Mouse (Mus musculus) Patski (cell line): ENCODE measurements around the gene Phykpl. TPM values are rescaled to one million over a fixed set of nuclear protein-coding genes. Genes with fewer than 3 reads are reported as not detected.
"Not testable (repeated sequence)": the region's sequence is repeated elsewhere in the genome, so short reads cannot be mapped to it uniquely, and the experiment has no call there.

Experiments
- ATAC-seq: fragments of 100-300 bp; one replicate; pipeline ENCODE4 v1.8.0; 2021
- CTCF ChIA-PET: fragments of 350-600 bp; sonication (Branson Sonifier 250); formaldehyde crosslinking; loops from one replicate; lab custom pipeline; 2022; ENCODE audit warnings: inconsistent platforms; lab: Charles Lee
- POLR2A ChIA-PET: fragments of 350-600 bp; sonication (Branson Sonifier 250); formaldehyde crosslinking; loops from one replicate; lab custom pipeline; 2022; ENCODE audit warnings: antibody characterized with exemption, inconsistent platforms; lab: Charles Lee
- DNase-seq: peaks from one replicate; pipeline ENCODE4 v3.0.0-alpha.2; 2011; ENCODE audit warnings: low read depth, low spot score
- H3K27me3 ChIP-seq: fragments of 371-371 bp; one replicate; pipeline ENCODE4 v1.5.1; 2021
- CTCF ChIP-seq: fragments of 100-300 bp; IDR thresholded peaks from one replicate; pipeline ENCODE4 v1.5.1; 2021
- in situ Hi-C: fragments of 300-500 bp; cut with MboI; formaldehyde crosslinking; loops from 3 replicates; pipeline ENCODE4 v1.11.1; 2018; ENCODE audit warnings: low pct_unique_long_range_greater_than_20kb, mixed read lengths
- polyA plus RNA-seq: library from polyadenylated mRNA; unstranded; gene quantifications from one replicate; pipeline ENCODE4 v1.2.3, GENCODE M21; 2021

Gene Phykpl
- polyA plus RNA-seq, 1 experiment from 2014 or later = 18.4 TPM

DNA sequence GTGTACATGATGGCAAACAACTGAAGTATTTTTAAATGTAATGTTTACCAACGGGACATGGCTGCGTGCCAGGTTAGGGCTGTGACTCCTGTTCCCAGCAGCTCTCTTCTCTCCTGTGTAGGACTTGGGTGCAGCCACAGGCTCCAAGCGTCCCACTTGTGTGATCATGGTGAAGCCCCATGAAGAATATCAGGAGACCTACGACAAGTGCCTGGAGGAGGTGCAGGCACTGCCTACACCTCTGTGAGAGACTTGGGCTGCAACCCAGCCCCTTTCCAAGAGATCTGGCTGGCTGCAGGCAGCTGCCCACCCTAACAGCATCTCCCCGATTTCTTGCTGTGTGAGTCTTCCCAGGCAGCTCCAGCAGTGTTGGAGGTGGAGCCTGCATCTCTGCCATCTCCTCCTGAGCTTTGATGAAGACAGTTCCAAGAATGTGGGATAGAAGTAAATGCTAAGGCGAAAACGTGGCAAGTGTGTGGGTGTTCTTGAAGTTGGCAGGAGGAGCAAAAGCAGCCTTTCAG is 38.5 kb downstream of the Phykpl start:
- no peaks in the 10 kb centered on the region for H3K27me3 ChIP-seq
- DNase-seq (no peak), ATAC-seq (no peak)
- ChIA-PET CTCF (interaction anchor here (0.9 kb wide), 1 partner anchor 172 kb away, joined by 3 read pairs; no protein-coding TSS in a partner anchor), POLR2A (interaction anchor here (1.0 to 2.1 kb wide), 2 partner anchors 16 to 62 kb away, joined by 3 to 5 read pairs; partner anchors contain the start of gene Hnrnpab)
- no peak for TF ChIP-seq CTCF
- in situ Hi-C loops = no loop called here

DNA sequence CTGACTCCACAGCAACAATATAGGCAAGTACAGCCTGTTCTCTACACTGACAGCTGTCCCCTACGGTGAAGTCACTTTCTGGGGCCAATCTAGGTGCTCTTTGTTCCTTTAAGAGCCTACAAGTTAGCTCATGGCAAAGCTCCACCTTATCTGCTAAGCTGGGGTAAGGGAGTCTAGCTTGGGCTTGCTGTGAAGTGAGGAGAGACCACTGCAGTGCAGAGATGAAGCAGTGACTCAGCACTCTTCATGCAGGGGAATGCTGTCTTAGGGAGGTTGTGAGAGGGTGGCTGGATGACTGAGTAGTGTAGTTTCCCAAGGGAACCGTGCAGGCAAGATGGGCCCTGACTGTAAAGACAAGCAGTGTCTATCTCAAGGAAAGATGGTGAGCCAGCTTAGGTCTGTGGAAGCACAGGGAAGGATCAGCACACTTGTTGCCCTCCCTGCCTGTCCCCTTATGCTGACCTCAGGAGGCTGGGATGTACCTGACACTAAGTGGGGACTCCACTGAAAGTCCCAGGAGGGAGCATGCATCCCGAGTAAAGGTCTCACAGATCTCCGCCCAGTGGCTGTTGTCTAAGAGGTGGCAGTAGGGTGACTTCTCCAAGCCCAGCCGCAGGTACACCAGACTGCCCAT is 40.7 kb downstream of the Phykpl start:
- ChIA-PET CTCF (interaction anchor here (1.5 kb wide), 1 partner anchor 11 kb away, joined by 4 read pairs; the partner anchor contains the start of gene Rmnd5b), POLR2A (interaction anchor here (0.5 kb wide), 1 partner anchor 61 kb away, joined by 3 read pairs; no protein-coding TSS in a partner anchor)
- DNase-seq (no peak), ATAC-seq (no peak)
- TF ChIP-seq CTCF = no peak
- in situ Hi-C loops = no loop called here
- no peaks in the 10 kb centered on the region for H3K27me3 ChIP-seq

DNA sequence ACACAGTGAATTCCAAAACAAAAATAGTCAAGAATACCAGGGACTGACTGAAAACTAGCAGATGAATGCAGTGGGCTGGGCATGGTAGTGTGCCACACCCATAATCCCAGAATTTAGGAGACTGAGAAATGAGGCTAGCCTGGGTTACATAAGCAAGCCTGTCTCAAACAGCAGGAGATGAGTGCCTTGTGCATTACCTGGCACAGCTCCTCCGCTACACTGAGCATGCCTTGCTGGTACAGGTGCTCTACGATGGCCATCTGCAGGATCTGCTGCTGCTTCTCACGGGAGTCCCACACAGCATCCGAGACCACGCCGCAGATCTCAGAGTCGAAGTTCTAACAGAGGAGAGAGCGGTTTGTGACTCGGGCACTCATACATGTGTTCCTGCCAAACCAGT is 42.9 kb downstream of the Phykpl start:
- ChIA-PET CTCF (interaction anchor here (1.0 kb wide), 1 partner anchor 54 kb away, joined by 3 read pairs; no protein-coding TSS in a partner anchor), POLR2A (no interaction called here)
- no peaks in the 10 kb centered on the region for H3K27me3 ChIP-seq
- TF ChIP-seq CTCF = no peak
- ATAC-seq (no peak), DNase-seq (no peak)
- in situ Hi-C loops = no loop called here

DNA sequence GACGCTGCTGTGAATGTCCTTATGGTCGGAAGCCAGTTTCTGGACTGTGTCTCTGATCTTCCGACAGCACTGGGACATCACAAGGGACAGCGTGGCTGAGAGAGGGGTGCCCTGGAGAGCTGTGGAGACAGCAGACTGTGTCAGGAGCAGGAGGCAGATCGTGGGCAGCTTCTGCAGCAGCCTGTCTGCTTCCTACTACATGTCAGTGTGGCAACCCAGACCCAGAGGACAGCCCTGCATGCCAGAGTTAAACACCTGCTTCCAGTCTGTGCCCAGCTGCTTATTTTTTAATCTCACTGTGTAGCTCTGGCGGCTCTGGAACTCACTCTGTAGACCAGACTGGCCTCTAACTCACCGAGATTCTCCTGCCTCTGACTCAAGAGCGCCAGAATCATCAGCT is 43.4 kb downstream of the Phykpl start:
- no peaks in the 10 kb centered on the region for H3K27me3 ChIP-seq
- CTCF ChIA-PET = interaction anchor here (1.0 kb wide), 1 partner anchor 53 kb away, joined by 3 read pairs; no protein-coding TSS in a partner anchor
- in situ Hi-C loops = no loop called here
- POLR2A ChIA-PET = no interaction called here
- no peak for TF ChIP-seq CTCF
- no peak for DNase-seq
- no peak for ATAC-seq

DNA sequence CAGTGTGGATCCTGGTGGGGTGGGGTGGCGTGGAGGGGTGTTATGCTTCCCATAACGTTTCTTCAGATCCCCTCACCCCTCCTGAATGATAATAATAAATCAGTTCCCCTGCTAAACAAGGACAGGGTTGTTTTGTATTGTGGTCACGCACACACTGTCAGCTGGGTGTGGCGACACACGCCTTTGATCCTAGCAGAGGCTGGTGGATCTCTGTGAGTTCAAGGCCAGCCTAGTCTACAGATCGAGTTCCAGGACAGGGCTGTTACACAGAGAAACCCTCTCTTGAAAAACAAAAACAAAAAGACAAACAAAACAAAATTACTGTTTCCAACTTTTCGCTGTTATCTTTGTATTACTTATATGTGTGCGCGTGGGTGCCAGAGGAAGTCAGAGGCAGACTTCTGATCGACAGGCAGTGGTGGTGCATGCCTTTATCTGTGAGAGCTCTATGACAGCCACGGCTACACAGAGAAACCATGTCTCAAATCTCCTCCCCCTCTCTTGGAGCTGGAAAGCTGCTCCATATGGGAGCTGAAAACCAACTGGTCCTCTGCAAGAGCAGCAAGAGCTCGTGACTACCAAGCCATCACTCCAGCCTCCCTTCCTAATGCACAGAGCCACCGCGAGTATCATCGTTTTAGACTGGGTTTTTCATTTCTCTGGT is 45.2 kb downstream of the Phykpl start:
- ChIA-PET POLR2A (interaction anchor here (0.6 to 1.3 kb wide), 2 partner anchors 23 to 585 kb away, joined by 3 read pairs; partner anchors contain the start of gene Hnrnpab), CTCF (interaction anchor here (1.3 kb wide), 1 partner anchor 34 kb away, joined by 3 read pairs; no protein-coding TSS in a partner anchor)
- in situ Hi-C loops = no loop called here
- no peak for TF ChIP-seq CTCF
- no peaks in the 10 kb centered on the region for H3K27me3 ChIP-seq
- DNase-seq = no peak
- no peak for ATAC-seq

DNA sequence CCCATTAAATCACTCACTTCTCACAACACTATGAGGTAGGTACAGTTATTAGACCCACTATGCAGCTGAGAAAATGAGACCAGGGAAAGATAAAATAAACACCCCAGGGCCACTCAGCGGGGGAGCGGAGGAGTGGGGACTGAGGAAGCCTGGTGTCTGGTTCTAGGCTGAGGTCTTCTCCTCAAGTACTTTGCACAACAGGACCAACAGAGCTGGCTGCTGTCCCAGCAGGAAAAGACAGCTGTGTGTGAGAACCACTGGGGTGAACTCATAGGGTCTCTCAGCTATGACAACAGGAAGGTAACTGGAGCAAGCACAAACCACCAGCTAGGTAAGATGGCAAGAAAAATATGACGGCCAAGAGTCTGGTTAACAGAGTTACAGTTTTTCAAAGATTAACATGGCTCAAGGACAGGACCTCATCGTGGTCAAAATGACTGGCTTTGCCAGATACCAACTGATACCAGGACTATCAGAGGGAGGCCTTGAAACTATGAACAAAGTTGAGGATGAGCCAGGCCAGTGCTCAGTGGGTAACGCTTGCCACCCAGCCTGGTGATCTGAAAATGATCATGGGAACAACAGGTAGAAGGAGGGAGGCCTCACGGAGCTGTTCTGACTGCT is 47.7 kb downstream of the Phykpl start:
- TF ChIP-seq CTCF = no peak
- DNase-seq (peak; percentile 89), ATAC-seq (peak; percentile 36)
- CTCF ChIA-PET = interaction anchor here (0.9 to 1.7 kb wide), 6 partner anchors 14 to 54 kb away, joined by 3 to 5 read pairs (median 3); no protein-coding TSS in a partner anchor
- POLR2A ChIA-PET = interaction anchor here (0.5 to 1.7 kb wide), 3 partner anchors 18 to 728 kb away, joined by 3 to 9 read pairs (median 4); partner anchors contain the start of genes D930048N14Rik and N4bp3
- H3K27me3 ChIP-seq = no peaks in the 10 kb centered on the region
- in situ Hi-C loops = no loop called here

DNA sequence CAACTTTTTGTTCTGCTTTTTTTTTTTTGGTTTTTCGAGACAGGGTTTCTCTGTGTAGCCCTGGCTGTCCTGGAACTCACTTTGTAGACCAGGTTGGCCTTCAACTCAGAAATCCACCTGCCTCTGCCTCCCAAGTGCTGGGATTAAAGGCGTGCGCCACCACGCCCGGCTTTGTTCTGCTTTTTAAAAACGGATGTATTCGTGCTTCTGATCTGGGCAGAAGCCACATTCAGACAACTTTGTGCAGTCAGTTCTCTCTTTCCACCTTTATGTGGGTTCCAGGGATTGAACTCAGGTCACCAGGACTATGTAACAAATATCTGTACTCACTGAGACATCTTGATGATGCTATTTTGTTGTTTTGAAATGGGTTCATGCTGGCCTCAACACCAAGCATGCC is 48.6 kb downstream of the Phykpl start:
- H3K27me3 ChIP-seq, DNase-seq, in situ Hi-C loops, ATAC-seq, POLR2A ChIA-PET: not testable (repeated sequence)
- CTCF ChIA-PET = interaction anchor here (1.0 to 1.7 kb wide), 2 partner anchors 16 to 49 kb away, joined by 3 to 5 read pairs; no protein-coding TSS in a partner anchor

DNA sequence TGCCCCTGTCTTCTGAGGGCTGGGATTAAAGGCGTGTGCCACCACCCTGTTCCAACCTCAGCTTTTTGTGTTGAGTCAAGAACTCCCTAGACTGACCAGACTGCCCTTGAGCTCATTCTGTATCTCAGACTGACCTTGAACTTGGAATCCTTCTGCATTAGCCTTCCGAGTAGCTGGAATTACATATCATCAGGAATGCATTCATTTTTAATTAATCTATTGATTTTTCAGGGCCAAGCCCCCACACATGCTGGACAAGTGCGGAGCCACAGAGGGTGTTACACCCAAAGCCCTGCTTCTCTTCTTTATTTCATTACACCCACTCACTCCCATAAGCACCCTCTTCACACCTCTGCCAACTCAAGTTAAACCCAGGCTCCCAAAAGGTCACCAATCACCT is 49.2 kb downstream of the Phykpl start:
- no peak for ATAC-seq

DNA sequence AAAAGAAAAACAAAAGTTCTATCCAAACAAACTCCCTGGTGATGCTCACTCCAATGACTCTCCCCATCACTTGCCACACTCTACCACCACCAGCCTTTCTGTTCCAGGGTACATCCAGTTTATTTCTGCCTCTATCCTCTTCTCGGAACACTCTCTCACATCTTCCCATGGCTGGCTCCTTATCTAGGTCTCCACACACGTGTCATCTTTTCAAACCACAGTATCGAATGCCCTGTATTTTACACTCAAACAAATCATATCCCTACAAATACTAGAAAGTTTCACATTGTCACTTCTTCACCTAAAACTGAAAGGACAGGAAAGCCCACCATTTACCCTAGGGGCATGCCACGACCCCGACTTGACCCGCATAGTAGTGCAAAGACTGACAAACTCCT is 50.6 kb downstream of the Phykpl start:
- ATAC-seq (no peak), DNase-seq (no peak)
- H3K27me3 ChIP-seq = no peaks in the 10 kb centered on the region
- ChIA-PET CTCF (no interaction called here), POLR2A (interaction anchor here (0.9 to 1.5 kb wide), 3 partner anchors 12 to 29 kb away, joined by 3 to 13 read pairs (median 5); no protein-coding TSS in a partner anchor)
- TF ChIP-seq CTCF = no peak
- in situ Hi-C loops = no loop called here

More for the DNA sequence above, 49.2 kb downstream of the Phykpl start:
- in situ Hi-C loops = no loop called here
- no peaks in the 10 kb centered on the region for H3K27me3 ChIP-seq
- POLR2A ChIA-PET = interaction anchor here (0.7 kb wide), 1 partner anchor 17 kb away, joined by 3 read pairs; the partner anchor contains the start of genes D930048N14Rik and N4bp3
- no peak for DNase-seq
- no peak for TF ChIP-seq CTCF
- CTCF ChIA-PET = interaction anchor here (1.0 kb wide), 1 partner anchor 48 kb away, joined by 3 read pairs; no protein-coding TSS in a partner anchor
